Mouse (Mus musculus) heart, adult 2 months (tissue): ENCODE data around the gene Eno1.

Experiments used
- CTCF ChIP-seq: fragments of 200-600 bp; IDR thresholded peaks from 2 replicates; pipeline ENCODE4 v1.8.1; 2022; ENCODE audit warnings: antibody characterized with exemption, mild to moderate bottlenecking, moderate library complexity
- POLR2A ChIP-seq: fragments of 200-500 bp; IDR thresholded peaks from 2 replicates; pipeline ENCODE4 v1.6.1; 2011; ENCODE audit warnings: mild to moderate bottlenecking, low read depth, low read length, control low read depth; ENCODE audit not compliant: insufficient read depth

GRCm38 (mm10) chr4:150259577-150259976 is 23.1 kb downstream of the Eno1 start:
- TF ChIP-seq CTCF (no peak), POLR2A (no peak)
